Mouse (Mus musculus): Measurements from ENCODE around the gene Pex13.

DNA sequence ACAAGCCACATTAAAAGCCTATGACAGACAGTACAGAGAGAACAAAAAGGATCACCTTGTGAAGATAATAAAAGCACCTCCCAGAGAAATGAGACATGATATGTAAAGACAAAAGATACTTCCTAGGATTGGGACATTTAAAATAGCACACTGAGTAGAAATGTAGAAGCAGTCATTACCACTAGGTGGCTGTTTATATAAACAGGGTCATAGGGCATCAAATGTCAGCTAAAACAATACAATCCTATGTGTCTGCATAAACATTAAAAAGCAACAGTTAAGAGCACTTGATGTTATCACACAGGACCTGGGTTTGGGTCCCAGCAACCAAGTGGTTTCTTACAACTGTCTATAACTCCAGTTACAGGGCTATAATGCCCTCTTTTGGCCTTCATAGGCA, 35.1 kb downstream of the Pex13 start:
- TF ChIP-seq CTCF (IDR thresholded peaks at IDR 0.05; ENCODE audit: borderline replicate concordance, insufficient read depth, low read length) (no peak), POLR2A (IDR thresholded peaks at IDR 0.05; ENCODE audit: low read depth, low read length) (no peak)

All from embryonic fibroblast, embryonic 13.5 days (primary cell).